Mouse (Mus musculus): ENCODE measurements at regions not wholly inside any gene's neighbourhood (a gene's known extent, or its start where the extent isn't known, plus 50 kb on each side); places are given as distances from the start of the nearest gene placed in this dataset.

- Histone ChIP-seq H3K4me1 (peaks cover 3% of the 10 kb centered on the region; the same call in 1 of the 2 replicates), H3K4me3 (no peak overlapping the region), H3K36me3 (no peaks in the 10 kb centered on the region), H3K4me2 (replicated peaks) (no peak overlapping the region), H3K27me3 (no peaks in the 10 kb centered on the region), H3K9me3 (replicated peaks) (no peaks in the 10 kb centered on the region), H3K27ac (no peak overlapping the region), H3K9ac (no peak overlapping the region)
- 59% methylated on average over 5 of the region's 5 CpGs for WGBS
- ATAC-seq (ENCODE audit: low FRiP score), result peak; percentile 68; the same call in 1 of the 2 replicates
These were observed 532.9 kb upstream of the Negr1 start for GRCm38 (mm10) chr3:156028602-156029188.

- WGBS, result 84% methylated on average over 4 of the region's 4 CpGs
- no peak for ATAC-seq (ENCODE audit: low FRiP score)
These were observed 491.3 kb upstream of the Negr1 start for GRCm38 (mm10) chr3:156070257-156070656.

GRCm38 (mm10) chr3:156082268-156082667 lies 479.3 kb upstream of the Negr1 start:
- no peaks in the 10 kb centered on the region for H3K4me1 ChIP-seq
- H3K4me3 ChIP-seq, result no peak overlapping the region
- ATAC-seq (ENCODE audit: low FRiP score), result no peak

More at GRCm38 (mm10) chr3:156070257-156070656, 491.3 kb upstream of the Negr1 start:
- no peaks in the 10 kb centered on the region for H3K9me3 ChIP-seq (replicated peaks)
- no peaks in the 10 kb centered on the region for H3K36me3 ChIP-seq
- H3K9ac ChIP-seq, result no peak overlapping the region
- H3K27ac ChIP-seq, result no peak overlapping the region
- no peak overlapping the region for H3K4me3 ChIP-seq
- H3K27me3 ChIP-seq, result no peaks in the 10 kb centered on the region
- H3K4me1 ChIP-seq, result no peaks in the 10 kb centered on the region
- H3K4me2 ChIP-seq (replicated peaks), result no peak overlapping the region

GRCm38 (mm10) chr3:156093689-156094088 lies 467.9 kb upstream of the Negr1 start:
- H3K4me3 ChIP-seq, result no peak overlapping the region
- no peaks in the 10 kb centered on the region for H3K27me3 ChIP-seq
- H3K9ac ChIP-seq, result no peak overlapping the region
- no peak overlapping the region for H3K4me2 ChIP-seq (replicated peaks)
- H3K4me1 ChIP-seq, result no peaks in the 10 kb centered on the region
- no peak for ATAC-seq (ENCODE audit: low FRiP score)
- H3K9me3 ChIP-seq (replicated peaks), result no peaks in the 10 kb centered on the region
- H3K36me3 ChIP-seq, result no peaks in the 10 kb centered on the region
- no peak overlapping the region for H3K27ac ChIP-seq

More at GRCm38 (mm10) chr3:156082268-156082667, 479.3 kb upstream of the Negr1 start:
- H3K9me3 ChIP-seq (replicated peaks), result no peaks in the 10 kb centered on the region
- no peak overlapping the region for H3K4me2 ChIP-seq (replicated peaks)
- H3K36me3 ChIP-seq, result no peaks in the 10 kb centered on the region
- H3K27ac ChIP-seq, result no peak overlapping the region
- H3K9ac ChIP-seq, result no peak overlapping the region
- H3K27me3 ChIP-seq, result no peaks in the 10 kb centered on the region

GRCm38 (mm10) chr3:156094990-156095389 lies 466.6 kb upstream of the Negr1 start:
- no peak overlapping the region for H3K9ac ChIP-seq
- no peak overlapping the region for H3K4me3 ChIP-seq
- 89% methylated on average over 3 of the region's 3 CpGs for WGBS
- no peaks in the 10 kb centered on the region for H3K36me3 ChIP-seq
- ATAC-seq (ENCODE audit: low FRiP score), result no peak
- H3K4me2 ChIP-seq (replicated peaks), result no peak overlapping the region
- no peaks in the 10 kb centered on the region for H3K9me3 ChIP-seq (replicated peaks)
- H3K27ac ChIP-seq, result no peak overlapping the region
- no peaks in the 10 kb centered on the region for H3K4me1 ChIP-seq
- no peaks in the 10 kb centered on the region for H3K27me3 ChIP-seq

GRCm38 (mm10) chr3:156105788-156106187 lies 455.8 kb upstream of the Negr1 start:
- H3K9ac ChIP-seq, result no peak overlapping the region
- WGBS, result 90% methylated on average over 1 of the region's 1 CpGs

GRCm38 (mm10) chr3:156120341-156120740 lies 441.3 kb upstream of the Negr1 start:
- no peak overlapping the region for H3K4me3 ChIP-seq
- 19% methylated on average over 3 of the region's 3 CpGs for WGBS
- no peak for ATAC-seq (ENCODE audit: low FRiP score)

More at GRCm38 (mm10) chr3:156105788-156106187, 455.8 kb upstream of the Negr1 start:
- H3K27ac ChIP-seq, result no peak overlapping the region
- no peaks in the 10 kb centered on the region for H3K4me1 ChIP-seq
- H3K4me2 ChIP-seq (replicated peaks), result no peak overlapping the region
- no peak for ATAC-seq (ENCODE audit: low FRiP score)
- H3K9me3 ChIP-seq (replicated peaks), result no peaks in the 10 kb centered on the region
- H3K4me3 ChIP-seq, result no peak overlapping the region
- no peaks in the 10 kb centered on the region for H3K36me3 ChIP-seq
- H3K27me3 ChIP-seq, result no peaks in the 10 kb centered on the region

GRCm38 (mm10) chr3:156131598-156131997 lies 430.0 kb upstream of the Negr1 start:
- H3K9ac ChIP-seq, result no peak overlapping the region
- no peak for ATAC-seq (ENCODE audit: low FRiP score)
- no peaks in the 10 kb centered on the region for H3K36me3 ChIP-seq
- H3K4me3 ChIP-seq, result no peak overlapping the region
- H3K27ac ChIP-seq, result no peak overlapping the region
- no peaks in the 10 kb centered on the region for H3K9me3 ChIP-seq (replicated peaks)
- H3K4me1 ChIP-seq, result no peaks in the 10 kb centered on the region
- no peaks in the 10 kb centered on the region for H3K27me3 ChIP-seq
- 81% methylated on average over 1 of the region's 1 CpGs for WGBS
- no peak overlapping the region for H3K4me2 ChIP-seq (replicated peaks)

More at GRCm38 (mm10) chr3:156120341-156120740, 441.3 kb upstream of the Negr1 start:
- H3K9ac ChIP-seq, result no peak overlapping the region
- no peak overlapping the region for H3K27ac ChIP-seq
- no peak overlapping the region for H3K4me2 ChIP-seq (replicated peaks)
- H3K27me3 ChIP-seq, result no peaks in the 10 kb centered on the region
- H3K4me1 ChIP-seq, result no peaks in the 10 kb centered on the region
- no peaks in the 10 kb centered on the region for H3K9me3 ChIP-seq (replicated peaks)
- no peaks in the 10 kb centered on the region for H3K36me3 ChIP-seq

GRCm38 (mm10) chr3:156141355-156141754 lies 420.2 kb upstream of the Negr1 start:
- no peak overlapping the region for H3K4me2 ChIP-seq (replicated peaks)
- no peak overlapping the region for H3K9ac ChIP-seq
- H3K9me3 ChIP-seq (replicated peaks), result no peaks in the 10 kb centered on the region
- no peak overlapping the region for H3K4me3 ChIP-seq
- H3K36me3 ChIP-seq, result no peaks in the 10 kb centered on the region
- H3K27me3 ChIP-seq, result no peaks in the 10 kb centered on the region
- H3K27ac ChIP-seq, result no peak overlapping the region
- ATAC-seq (ENCODE audit: low FRiP score), result no peak
- WGBS, result 68% methylated on average over 5 of the region's 5 CpGs
- no peaks in the 10 kb centered on the region for H3K4me1 ChIP-seq

GRCm38 (mm10) chr3:156149322-156149721 lies 412.3 kb upstream of the Negr1 start:
- no peak overlapping the region for H3K9ac ChIP-seq
- no peaks in the 10 kb centered on the region for H3K4me1 ChIP-seq
- H3K36me3 ChIP-seq, result no peaks in the 10 kb centered on the region
- no peak overlapping the region for H3K27ac ChIP-seq
- H3K4me2 ChIP-seq (replicated peaks), result no peak overlapping the region
- 74% methylated on average over 3 of the region's 3 CpGs for WGBS
- no peaks in the 10 kb centered on the region for H3K9me3 ChIP-seq (replicated peaks)
- peak; percentile 68; the same call in 1 of the 2 replicates for ATAC-seq (ENCODE audit: low FRiP score)
- no peaks in the 10 kb centered on the region for H3K27me3 ChIP-seq
- no peak overlapping the region for H3K4me3 ChIP-seq

- no peak overlapping the region for H3K27ac ChIP-seq
These were observed 391.5 kb upstream of the Negr1 start for GRCm38 (mm10) chr3:156170076-156170475.

GRCm38 (mm10) chr3:156198688-156199087 lies 362.9 kb upstream of the Negr1 start:
- Histone ChIP-seq H3K4me3 (no peak overlapping the region), H3K9me3 (replicated peaks) (no peaks in the 10 kb centered on the region), H3K27ac (no peak overlapping the region), H3K9ac (no peak overlapping the region), H3K4me2 (replicated peaks) (no peak overlapping the region), H3K27me3 (no peaks in the 10 kb centered on the region), H3K4me1 (no peaks in the 10 kb centered on the region), H3K36me3 (no peaks in the 10 kb centered on the region)
- no peak for ATAC-seq (ENCODE audit: low FRiP score)

More at GRCm38 (mm10) chr3:156170076-156170475, 391.5 kb upstream of the Negr1 start:
- H3K27me3 ChIP-seq, result no peaks in the 10 kb centered on the region
- no peak overlapping the region for H3K4me2 ChIP-seq (replicated peaks)
- no peaks in the 10 kb centered on the region for H3K9me3 ChIP-seq (replicated peaks)
- H3K4me1 ChIP-seq, result no peaks in the 10 kb centered on the region
- no peaks in the 10 kb centered on the region for H3K36me3 ChIP-seq
- no peak overlapping the region for H3K9ac ChIP-seq
- H3K4me3 ChIP-seq, result no peak overlapping the region
- no peak for ATAC-seq (ENCODE audit: low FRiP score)

- Histone ChIP-seq H3K9ac (no peak overlapping the region), H3K27me3 (no peaks in the 10 kb centered on the region), H3K27ac (no peak overlapping the region), H3K9me3 (replicated peaks) (no peaks in the 10 kb centered on the region), H3K4me3 (no peak overlapping the region), H3K4me2 (replicated peaks) (no peak overlapping the region), H3K4me1 (no peaks in the 10 kb centered on the region), H3K36me3 (no peaks in the 10 kb centered on the region)
- no peak for ATAC-seq (ENCODE audit: low FRiP score)
These were observed 361.7 kb upstream of the Negr1 start for GRCm38 (mm10) chr3:156199749-156200467.
